Mouse (Mus musculus): ENCODE measurements around the gene Rhbg.
"Not testable (repeated sequence)": the region's sequence is repeated elsewhere in the genome, so short reads cannot be mapped to it uniquely, and the experiment has no call there.

Gene Rhbg

GRCm38 (mm10) chr3:88254268-88254926 is at the start of gene Rhbg:
Gene Rhbg, minus strand, starts transcription at chr3:88254709.
- DNase-seq = peak; percentile 58

- DNase-seq = no peak
Observed at GRCm38 (mm10) chr3:88299172-88299571, 44.7 kb upstream of the Rhbg start.

- peak; percentile 34 for DNase-seq
Observed at GRCm38 (mm10) chr3:88297321-88297851, 42.9 kb upstream of the Rhbg start.

- DNase-seq = peak; percentile 100
Observed at GRCm38 (mm10) chr3:88296561-88297318, 42.2 kb upstream of the Rhbg start, which contains the start of the genes Tsacc and Cct3. Gene Tsacc, minus strand, starts transcription at chr3:88296999. Gene Cct3, plus strand, starts transcription at chr3:88297116.

GRCm38 (mm10) chr3:88296110-88296560 is 41.6 kb upstream of the Rhbg start:
- DNase-seq = no peak

- DNase-seq = not testable (repeated sequence)
Observed at GRCm38 (mm10) chr3:88295272-88295671, 40.8 kb upstream of the Rhbg start.

GRCm38 (mm10) chr3:88291970-88292369 is 37.5 kb upstream of the Rhbg start:
- DNase-seq = peak; percentile 28

GRCm38 (mm10) chr3:88288133-88288713 is 33.7 kb upstream of the Rhbg start:
- not testable (repeated sequence) for DNase-seq

- DNase-seq = no peak
Observed at GRCm38 (mm10) chr3:88287110-88287509, 32.6 kb upstream of the Rhbg start, which contains the start of gene Gm38392. Gene Gm38392, minus strand, starts transcription at chr3:88287210.

- DNase-seq = not testable (repeated sequence)
Observed at GRCm38 (mm10) chr3:88285565-88285895, 31.0 kb upstream of the Rhbg start.

GRCm38 (mm10) chr3:88284815-88285564 is 30.5 kb upstream of the Rhbg start:
- DNase-seq = not testable (repeated sequence)

- not testable (repeated sequence) for DNase-seq
Observed at GRCm38 (mm10) chr3:88281141-88281916, 26.8 kb upstream of the Rhbg start.

- no peak for DNase-seq
Observed at GRCm38 (mm10) chr3:88280035-88280434, 25.5 kb upstream of the Rhbg start.

GRCm38 (mm10) chr3:88276529-88277143 is 22.1 kb upstream of the Rhbg start:
- DNase-seq = peak; percentile 41

GRCm38 (mm10) chr3:88276121-88276520 is 21.6 kb upstream of the Rhbg start:
- no peak for DNase-seq

GRCm38 (mm10) chr3:88274002-88274401 is 19.5 kb upstream of the Rhbg start:
- DNase-seq = no peak

- no peak for DNase-seq
Observed at GRCm38 (mm10) chr3:88271859-88272258, 17.4 kb upstream of the Rhbg start.

GRCm38 (mm10) chr3:88271298-88271697 is 16.8 kb upstream of the Rhbg start:
- not testable (repeated sequence) for DNase-seq

- no peak for DNase-seq
Observed at GRCm38 (mm10) chr3:88268991-88269390, 14.5 kb upstream of the Rhbg start.

GRCm38 (mm10) chr3:88268014-88268413 is 13.5 kb upstream of the Rhbg start:
- not testable (repeated sequence) for DNase-seq

- DNase-seq = no peak
Observed at GRCm38 (mm10) chr3:88262346-88262745, 7.8 kb upstream of the Rhbg start.

Data from embryo, embryonic 11 days (tissue).